Mouse (Mus musculus) CH12.LX (cell line): ENCODE results near the gene Gm7247. TPM values are rescaled to one million over a fixed set of nuclear protein-coding genes. Genes with fewer than 3 reads are reported as not detected.
A peak's percentile ranks its signal among the peaks of the same experiment; 100 is the strongest.

Experiments
- DNase-seq: peaks from one replicate; pipeline ENCODE4 v3.0.0-alpha.2; 2013; ENCODE audit errors: extremely low read depth
- H3K27ac ChIP-seq: 2 replicates; pipeline ENCODE4 v1.5.1; 2012; ENCODE audit warnings: low read depth, mild to moderate bottlenecking, control low read depth, moderate library complexity; ENCODE audit not compliant: insufficient read depth
- H3K27me3 ChIP-seq: replicated peaks from 2 replicates; pipeline ENCODE3; 2012; ENCODE audit warnings: inconsistent platforms
- H3K36me3 ChIP-seq, 2 experiments: replicated peaks in 1 of 2; 2 replicates each; pipeline versions ENCODE3 to v1.6.1; 2012; ENCODE audit warnings: inconsistent platforms in 1 of 2, low read length in 1 of 2, mild to moderate bottlenecking in 1 of 2, mixed read lengths in 1 of 2, moderate library complexity in 1 of 2; ENCODE audit not compliant: control insufficient read depth in 1 of 2, insufficient read depth in 1 of 2
- H3K4me1 ChIP-seq, 2 experiments: 2 replicates each; pipeline ENCODE4 v1.6.1; 2012; ENCODE audit warnings: inconsistent platforms in 1 of 2, moderate library complexity in 1 of 2; ENCODE audit not compliant: insufficient read depth in 2 of 2, control insufficient read depth in 1 of 2
- H3K4me2 ChIP-seq: 2 replicates; pipeline ENCODE4 v1.6.1; 2012; ENCODE audit warnings: low read depth, mild to moderate bottlenecking, control low read depth; ENCODE audit not compliant: poor library complexity, insufficient read depth, severe bottlenecking
- H3K4me3 ChIP-seq, 3 experiments: fragments of 150-350 bp in 1 of 3; sonication (generic) in 1 of 3; replicated peaks in 1 of 3; 2 replicates each; pipeline versions ENCODE3 to v1.5.1; 2011 to 2012; ENCODE audit warnings: low read depth in 2 of 3, low read length in 2 of 3, mild to moderate bottlenecking in 2 of 3, moderate library complexity in 2 of 3, control low read depth in 1 of 3, improper control_type of control experiment in 1 of 3, inconsistent platforms in 1 of 3, mixed read lengths in 1 of 3; ENCODE audit not compliant: poor library complexity in 1 of 3
- H3K79me2 ChIP-seq: replicated peaks from 2 replicates; pipeline ENCODE4 v1.6.1; 2012; ENCODE audit warnings: mild to moderate bottlenecking, moderate library complexity; ENCODE audit not compliant: control insufficient read depth, poor library complexity, insufficient read depth, severe bottlenecking; ENCODE audit errors: extremely low read depth
- H3K9ac ChIP-seq: 2 replicates; pipeline ENCODE4 v1.6.1; 2012; ENCODE audit warnings: low read depth, mild to moderate bottlenecking, control low read depth, moderate library complexity; ENCODE audit not compliant: insufficient read depth
- H3K9me3 ChIP-seq: replicated peaks from 2 replicates; pipeline ENCODE3; 2012; ENCODE audit warnings: low read length, inconsistent platforms, mixed read lengths
- CHD1 ChIP-seq: IDR thresholded peaks from 2 replicates; pipeline ENCODE4 v1.6.1; 2012; ENCODE audit warnings: low read depth, low read length, improper control_type of control experiment, inconsistent platforms
- EP300 ChIP-seq: IDR thresholded peaks from 2 replicates; pipeline ENCODE4 v1.6.1; 2011; ENCODE audit warnings: low read length, improper control_type of control experiment
- GABPA ChIP-seq: IDR thresholded peaks from 2 replicates; pipeline ENCODE4 v1.6.1; 2012; ENCODE audit warnings: low read depth, low read length, improper control_type of control experiment, inconsistent platforms; ENCODE audit not compliant: insufficient replicate concordance
- HCFC1 ChIP-seq: IDR thresholded peaks from 2 replicates; pipeline ENCODE4 v1.6.1; 2012; ENCODE audit warnings: low read depth, mild to moderate bottlenecking, inconsistent platforms, low read length, improper control_type of control experiment
- JUND ChIP-seq: conservative IDR thresholded peaks from 2 replicates; pipeline ENCODE4 v1.6.1; 2011; ENCODE audit warnings: low read depth, low read length, improper control_type of control experiment
- KAT2A ChIP-seq: IDR thresholded peaks from 2 replicates; pipeline ENCODE4 v1.6.1; 2012; ENCODE audit warnings: low read length, improper control_type of control experiment, inconsistent platforms; ENCODE audit not compliant: insufficient replicate concordance
- MAX ChIP-seq: IDR thresholded peaks from 2 replicates; pipeline ENCODE4 v1.6.1; 2011; ENCODE audit warnings: low read length, improper control_type of control experiment
- MEF2A ChIP-seq: IDR thresholded peaks from 2 replicates; pipeline ENCODE4 v1.6.1; 2014; ENCODE audit warnings: low read depth, mild to moderate bottlenecking, inconsistent platforms, low read length, improper control_type of control experiment, borderline replicate concordance
- PAX5 ChIP-seq: IDR thresholded peaks from 2 replicates; pipeline ENCODE4 v1.6.1; 2012; ENCODE audit warnings: low read length, inconsistent platforms, mixed read lengths
- SIN3A ChIP-seq: IDR thresholded peaks from 2 replicates; pipeline ENCODE4 v1.6.1; 2012; ENCODE audit warnings: low read length, improper control_type of control experiment, inconsistent platforms
- TCF12 ChIP-seq: IDR thresholded peaks from 2 replicates; pipeline ENCODE4 v1.6.1; 2014; ENCODE audit warnings: low read depth, mild to moderate bottlenecking, inconsistent platforms, low read length, improper control_type of control experiment
- UBTF ChIP-seq: IDR thresholded peaks from 2 replicates; pipeline ENCODE4 v1.6.1; 2012; ENCODE audit warnings: low read depth, mild to moderate bottlenecking, inconsistent platforms, low read length, improper control_type of control experiment, moderate library complexity
- ZC3H11A ChIP-seq: IDR thresholded peaks from 2 replicates; pipeline ENCODE4 v1.6.1; 2012; ENCODE audit warnings: low read depth, mild to moderate bottlenecking, inconsistent platforms, low read length, improper control_type of control experiment
- ZMIZ1 ChIP-seq: IDR thresholded peaks from 2 replicates; pipeline ENCODE4 v1.6.1; 2012; ENCODE audit warnings: low read depth, mild to moderate bottlenecking, inconsistent platforms, low read length, improper control_type of control experiment
- ZNF384 ChIP-seq: IDR thresholded peaks from 2 replicates; pipeline ENCODE4 v1.6.1; 2012; ENCODE audit warnings: low read depth, low read length, improper control_type of control experiment, inconsistent platforms
- dilution Hi-C: fragments of 300-500 bp; cut with MboI; formaldehyde crosslinking; loops from 2 replicates; pipeline ENCODE4 v1.14.3; 2020; ENCODE audit warnings: low sequenced_read_pairs; ENCODE audit not compliant: extremely low pct_unique_long_range_greater_than_20kb, extremely low pct_ligation_motif_present
- in situ Hi-C: fragments of 300-500 bp; cut with MboI; formaldehyde crosslinking; loops from 3 replicates; pipeline ENCODE4 v1.14.3; 2019; ENCODE audit warnings: low sequenced_read_pairs, low pct_ligation_motif_present, low pct_unique_long_range_greater_than_20kb, mixed read lengths
- polyA plus RNA-seq: library from polyadenylated mRNA; unstranded; fragments of >175 nt; gene quantifications from 2 replicates; pipeline ENCODE4 v1.2.1, GENCODE M21; 2012; ENCODE audit warnings: low read depth; ENCODE audit not compliant: insufficient read length
- total RNA-seq, 2 experiments: library from RNA; depleted of rRNA; stranded (reverse); fragments of 300-350 nt in 1 of 2; fragments of >200 nt in 1 of 2; gene quantifications; 2 replicates each; pipeline ENCODE4 v1.2.3; 2012 to 2014

Gene Gm7247
- total and polyA plus RNA-seq, 3 experiments: not detected

DNA sequence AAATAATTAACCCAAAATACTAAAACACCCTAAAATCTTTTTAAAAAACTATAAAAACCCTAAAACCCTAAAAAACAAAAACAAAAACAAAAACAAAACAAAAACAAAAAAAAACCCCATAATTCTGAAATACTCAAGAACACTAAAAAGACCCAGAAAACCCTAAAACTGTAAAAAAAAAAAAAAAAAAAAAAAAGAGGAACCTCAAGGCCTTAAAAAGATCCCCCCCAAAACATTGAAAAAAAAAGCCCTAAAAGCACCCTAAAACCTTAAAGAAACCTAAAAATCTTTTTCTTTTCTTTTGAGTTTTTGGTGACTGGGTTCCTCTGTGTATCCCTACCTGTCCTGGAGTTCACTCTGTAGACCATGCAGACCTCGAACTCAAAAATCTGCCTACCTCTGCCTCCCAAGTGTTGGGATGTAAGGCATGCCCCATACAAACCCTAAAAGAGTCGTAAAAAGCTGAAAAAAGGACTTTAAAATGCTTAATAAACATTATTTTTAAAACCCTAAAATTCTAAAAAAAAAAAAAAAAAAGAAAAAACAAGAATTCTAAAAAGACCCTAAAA, 138.2 kb downstream of the Gm7247 start:
- in situ Hi-C loops: no loop called here
- Histone ChIP-seq H3K27ac (no peak overlapping the region), H3K4me1 (no peaks in the 10 kb centered on the region), H3K4me2 (no peak overlapping the region), H3K9ac (no peak overlapping the region), H3K79me2 (no peaks in the 10 kb centered on the region), H3K9me3 (no peaks in the 10 kb centered on the region), H3K27me3 (no peaks in the 10 kb centered on the region), H3K4me3 (no peak overlapping the region), H3K36me3 (no peaks in the 10 kb centered on the region)
- peak; percentile 34 for DNase-seq
- dilution Hi-C loops: no loop called here
- TF ChIP-seq CHD1 (no peak), ZNF384 (peak; percentile 84)

DNA sequence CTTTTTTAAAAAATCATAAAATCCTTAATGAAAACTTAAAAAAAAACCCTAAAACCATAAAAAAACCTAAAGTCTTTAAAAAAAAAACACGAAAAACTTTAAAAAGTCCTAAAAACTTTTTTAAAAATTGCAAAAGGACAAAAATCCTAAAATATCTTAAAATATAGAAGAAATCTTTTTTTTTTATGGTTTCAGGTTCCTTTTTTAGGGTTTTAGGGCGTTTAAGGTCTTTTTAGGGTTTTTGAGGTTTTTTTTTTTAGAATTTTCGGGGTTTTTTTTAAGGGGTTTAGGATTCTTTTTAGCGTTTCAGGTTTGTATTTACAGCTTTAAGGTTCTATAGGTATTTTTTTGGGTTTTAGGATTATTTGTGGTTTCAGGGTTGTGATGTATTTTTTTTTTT, 138.9 kb downstream of the Gm7247 start:
- dilution Hi-C loops (no loop called here), in situ Hi-C loops (no loop called here)
- H3K9ac ChIP-seq: no peak overlapping the region
- no peak for DNase-seq
- no peaks in the 10 kb centered on the region for H3K27me3 ChIP-seq
- no peaks in the 10 kb centered on the region for H3K79me2 ChIP-seq
- H3K36me3 ChIP-seq: no peaks in the 10 kb centered on the region
- H3K4me1 ChIP-seq: no peaks in the 10 kb centered on the region
- H3K27ac ChIP-seq: no peak overlapping the region
- no peaks in the 10 kb centered on the region for H3K9me3 ChIP-seq
- TF ChIP-seq JUND (0 out of 2 replicates have a peak, but pooled peaks have one; percentile 22), ZNF384 (peak; percentile 94), EP300 (peak; percentile 62), MEF2A (peak; percentile 73), HCFC1 (no peak)
- H3K4me2 ChIP-seq: no peak overlapping the region
- no peak overlapping the region for H3K4me3 ChIP-seq

DNA sequence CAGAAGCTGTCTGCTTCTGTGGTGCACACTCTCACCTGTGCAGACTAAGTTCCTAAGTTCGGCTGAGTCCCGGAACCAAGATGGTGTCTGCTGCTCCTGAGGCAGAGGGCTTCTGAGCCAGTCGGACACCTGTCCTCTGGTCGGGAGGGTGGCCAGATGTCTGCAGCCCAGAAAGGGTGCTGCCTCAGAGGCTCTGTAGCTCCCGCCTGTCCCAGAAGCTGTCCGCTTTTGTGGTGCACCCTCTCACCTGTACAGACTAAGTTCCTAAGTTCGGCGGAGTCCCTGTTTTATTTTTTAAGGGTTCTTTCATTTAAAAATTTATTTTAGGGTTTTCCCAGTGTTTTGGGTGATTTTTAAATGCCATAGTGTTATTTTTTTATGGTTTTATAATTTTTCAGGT, 145.9 kb downstream of the Gm7247 start:
- Histone ChIP-seq H3K36me3 (no peaks in the 10 kb centered on the region), H3K27me3 (no peaks in the 10 kb centered on the region), H3K27ac (no peak overlapping the region), H3K9ac (no peak overlapping the region), H3K4me3 (no peak overlapping the region), H3K4me2 (no peak overlapping the region), H3K9me3 (no peaks in the 10 kb centered on the region), H3K4me1 (no peaks in the 10 kb centered on the region), H3K79me2 (no peaks in the 10 kb centered on the region)
- dilution Hi-C loops (no loop called here), in situ Hi-C loops (no loop called here)
- TF ChIP-seq ZNF384 (no peak), KAT2A (no peak), UBTF (no peak), PAX5 (no peak), ZC3H11A (no peak), GABPA (no peak), CHD1 (no peak), MEF2A (no peak), ZMIZ1 (no peak), MAX (no peak), TCF12 (no peak), SIN3A (no peak)
- DNase-seq: no peak
